22 mouse cellular contexts compared by ENCODE assay signal in genomic region chr1:90845206-90845605, GRCm38 (mm10). TPM values are rescaled to one million over a fixed set of nuclear protein-coding genes. Genes with fewer than 3 reads are reported as not detected.
DNase-seq lines count a peak whose midpoint lies in the region; ATAC-seq and TF ChIP-seq lines count a peak whose summit lies in the region.
"Had no signal": no experiment of that assay in that cellular context is flagged by ENCODE, and none has a peak within 500 bp of the region (broad histone marks: within the 10 kb centered on the region; RNA-seq: fewer than 3 reads in every experiment).

No protein-coding gene starts in this region.

- TF ChIP-seq CTCF in forebrain, postnatal 0 days (IDR thresholded peaks at IDR 0.05; ENCODE audit: low read depth): no peak
- TF ChIP-seq CTCF in brain, embryonic 14.5 days (IDR thresholded peaks at IDR 0.05; ENCODE audit: borderline replicate concordance, extremely low read depth, insufficient read depth, insufficient read length): no peak

- H3K36me3 ChIP-seq in forebrain, embryonic 14.5 days (ENCODE audit: control insufficient read depth, insufficient read depth, low read length): no peaks in the 10 kb centered on the region
- H3K36me3 ChIP-seq in forebrain, postnatal 0 days (ENCODE audit: insufficient read depth): no peaks in the 10 kb centered on the region
- H3K36me3 ChIP-seq in embryonic facial prominence, embryonic 14.5 days (ENCODE audit: control insufficient read depth, insufficient read depth, low read length): no peaks in the 10 kb centered on the region
- no peaks in the 10 kb centered on the region for H3K36me3 ChIP-seq in limb, embryonic 15.5 days
- H3K36me3 ChIP-seq: embryonic facial prominence, embryonic 12.5 days; forebrain, embryonic 10.5 days; forebrain, embryonic 12.5 days; forebrain, embryonic 15.5 days had no signal

- H3K4me3 ChIP-seq in forebrain, embryonic 14.5 days (ENCODE audit: low read depth, low read length): no peak overlapping the region
- H3K4me3 ChIP-seq in forebrain, postnatal 0 days (ENCODE audit: low read depth, low read length): no peak overlapping the region
- no peak overlapping the region for H3K4me3 ChIP-seq in embryonic facial prominence, embryonic 14.5 days (ENCODE audit: low read depth, low read length)
- no peak overlapping the region for H3K4me3 ChIP-seq in limb, embryonic 15.5 days
- H3K4me3 ChIP-seq: embryonic facial prominence, embryonic 12.5 days; erythroblast, embryonic 14.5 days; forebrain, embryonic 10.5 days; forebrain, embryonic 12.5 days; forebrain, embryonic 15.5 days had no signal

- DNase-seq in forebrain, embryonic 14.5 days (ENCODE audit: low spot score): peak; percentile 41
- DNase-seq in forebrain, postnatal 0 days: no peak
- DNase-seq in brain, embryonic 14.5 days (ENCODE audit: low read depth): peak; percentile 61
- peak; percentile 73 for DNase-seq in embryonic facial prominence, embryonic 14.5 days (ENCODE audit: low spot score)
- DNase-seq in heart, postnatal 36 days: no peak
- no peak for DNase-seq in embryo, embryonic 10 days (ENCODE audit: low spot score)
- DNase-seq: adrenal gland, adult 2 months; adrenal gland, postnatal 10 days; adrenal gland, postnatal 25 days; cerebellum, adult 11-12 months; cerebellum, adult 2 months; cerebellum, adult 9-10 months; cerebellum, postnatal 10 days; cerebellum, postnatal 25 days; embryo, embryonic 11 days had no signal

- no peak for TF ChIP-seq POLR2A in brain, embryonic 14.5 days (IDR thresholded peaks at IDR 0.05; ENCODE audit: borderline replicate concordance, extremely low read depth, insufficient read depth, insufficient read length, poor library complexity, severe bottlenecking)

- H3K4me1 ChIP-seq in forebrain, embryonic 14.5 days (ENCODE audit: control insufficient read depth, insufficient read depth, low read length): no peaks in the 10 kb centered on the region; the same call in 1 of the 2 replicates
- no peaks in the 10 kb centered on the region; the same call in 1 of the 2 replicates for H3K4me1 ChIP-seq in forebrain, postnatal 0 days (ENCODE audit: insufficient read depth)
- H3K4me1 ChIP-seq in embryonic facial prominence, embryonic 14.5 days (ENCODE audit: control insufficient read depth, insufficient read depth, low read length): peaks cover 33% of the 10 kb centered on the region
- H3K4me1 ChIP-seq in limb, embryonic 15.5 days: peaks cover 38% of the 10 kb centered on the region

- intact Hi-C loops in heart, postnatal 36 days (cut with DNase I): no loop called here

- ATAC-seq in forebrain, embryonic 14.5 days: no peak
- ATAC-seq in forebrain, postnatal 0 days: no peak
- ATAC-seq in embryonic facial prominence, embryonic 14.5 days (ENCODE audit: low read depth): no peak
- no peak for ATAC-seq in limb, embryonic 15.5 days (ENCODE audit: insufficient number of reproducible peaks, low FRiP score, low TSS enrichment, low read depth)
- ATAC-seq: forebrain, embryonic 15.5 days had no signal

- no peaks in the 10 kb centered on the region for H3K9me3 ChIP-seq in forebrain, embryonic 14.5 days (replicated peaks; ENCODE audit: control insufficient read depth, low read length)
- H3K9me3 ChIP-seq in forebrain, postnatal 0 days (ENCODE audit: low read length): no peaks in the 10 kb centered on the region
- no peaks in the 10 kb centered on the region for H3K9me3 ChIP-seq in embryonic facial prominence, embryonic 14.5 days (ENCODE audit: control insufficient read depth, low read length)
- H3K9me3 ChIP-seq in limb, embryonic 15.5 days: no peaks in the 10 kb centered on the region
- H3K9me3 ChIP-seq: embryonic facial prominence, embryonic 12.5 days; forebrain, embryonic 10.5 days; forebrain, embryonic 12.5 days; forebrain, embryonic 15.5 days had no signal

- no peaks in the 10 kb centered on the region for H3K27me3 ChIP-seq in forebrain, embryonic 14.5 days (replicated peaks; ENCODE audit: control insufficient read depth, insufficient read depth, low read length)
- no peaks in the 10 kb centered on the region for H3K27me3 ChIP-seq in forebrain, postnatal 0 days (ENCODE audit: insufficient read depth, low read length)
- H3K27me3 ChIP-seq in embryonic facial prominence, embryonic 14.5 days (replicated peaks; ENCODE audit: control insufficient read depth, insufficient read depth, low read length): no peaks in the 10 kb centered on the region
- H3K27me3 ChIP-seq in limb, embryonic 15.5 days: no peaks in the 10 kb centered on the region; the same call in 1 of the 2 replicates
- H3K27me3 ChIP-seq: embryonic facial prominence, embryonic 12.5 days; forebrain, embryonic 12.5 days; forebrain, embryonic 15.5 days had no signal

- no peak overlapping the region for H3K4me2 ChIP-seq in forebrain, embryonic 14.5 days (ENCODE audit: low read length)
- no peak overlapping the region for H3K4me2 ChIP-seq in forebrain, postnatal 0 days (ENCODE audit: low read depth)
- no peak overlapping the region for H3K4me2 ChIP-seq in embryonic facial prominence, embryonic 14.5 days (ENCODE audit: low read depth, low read length)
- H3K4me2 ChIP-seq in limb, embryonic 15.5 days: no peak overlapping the region
- H3K4me2 ChIP-seq: embryonic facial prominence, embryonic 12.5 days; forebrain, embryonic 12.5 days; forebrain, embryonic 15.5 days had no signal

- H3K9ac ChIP-seq in forebrain, embryonic 14.5 days (ENCODE audit: low read length): no peak overlapping the region
- H3K9ac ChIP-seq in forebrain, postnatal 0 days: no peak overlapping the region
- H3K9ac ChIP-seq in embryonic facial prominence, embryonic 14.5 days (ENCODE audit: low read depth, low read length): no peak overlapping the region
- no peak overlapping the region for H3K9ac ChIP-seq in limb, embryonic 15.5 days
- H3K9ac ChIP-seq: embryonic facial prominence, embryonic 12.5 days; forebrain, embryonic 12.5 days; forebrain, embryonic 15.5 days had no signal

- WGBS in forebrain, embryonic 14.5 days: 15% methylated on average over 10 of the region's 10 CpGs
- 22% methylated on average over 10 of the region's 10 CpGs for WGBS in forebrain, postnatal 0 days
- 52% methylated on average over 10 of the region's 10 CpGs for WGBS in embryonic facial prominence, embryonic 14.5 days
- WGBS in limb, embryonic 15.5 days: 48% methylated on average over 10 of the region's 10 CpGs

- H3K27ac ChIP-seq in forebrain, embryonic 14.5 days (ENCODE audit: low read depth, low read length): no peak overlapping the region
- H3K27ac ChIP-seq in forebrain, postnatal 0 days (ENCODE audit: low read depth, low read length): no peak overlapping the region
- H3K27ac ChIP-seq in embryonic facial prominence, embryonic 14.5 days (replicated peaks; ENCODE audit: low read depth, low read length): peak overlapping the region; percentile 35; the same call in 1 of the 2 replicates
- H3K27ac ChIP-seq in limb, embryonic 15.5 days: peak overlapping the region; percentile 57; the same call in 1 of the 2 replicates
- H3K27ac ChIP-seq: forebrain, embryonic 10.5 days; forebrain, embryonic 12.5 days; forebrain, embryonic 15.5 days had no signal

RNA-seq across cellular contexts. Expression of gene Col6a3, which starts 1.4 kb away (rescaled TPM):
- polyA plus RNA-seq in forebrain, embryonic 14.5 days (2014; fragmentation: Nextera tagmentation; extraction: Ambion mirVana): 2.9 and 5.5 TPM in 2 replicates
- total RNA-seq in forebrain, postnatal 0 days (2014; rRNA removed): 12.2 and 34.1 TPM in 2 replicates
- polyA plus RNA-seq in forebrain, postnatal 0 days (2015; fragmentation: Nextera tagmentation; extraction: Ambion mirVana): 2.5 and 3.2 TPM in 2 replicates
- polyA plus RNA-seq in brain, embryonic 14.5 days (2012; rRNA removed): 14.9 and 22.3 TPM in 2 replicates
- 262 and 324 TPM in 2 replicates for polyA plus RNA-seq in embryonic facial prominence, embryonic 14.5 days (2014; fragmentation: Nextera tagmentation; extraction: Ambion mirVana)
- polyA plus RNA-seq in limb, embryonic 15.5 days (2015; fragmentation: Nextera tagmentation; extraction: Ambion mirVana): 183 and 219 TPM in 2 replicates
- total RNA-seq in heart, postnatal 36 days (2021): 10 to 100 TPM; 42.3 to 50.9 TPM
- total RNA-seq: MEL had no signal

Comparison
In these comparisons a context has a peak if more than half of its experiments do, and no peak if none do; other contexts are left out.
1. DNase-seq: peak in forebrain, embryonic 14.5 days (single experiment), brain, embryonic 14.5 days (single experiment) and embryonic facial prominence, embryonic 14.5 days (single experiment); none in forebrain, postnatal 0 days (single experiment), heart, postnatal 36 days (0 of 2) and embryo, embryonic 10 days (single experiment).
2. H3K27ac ChIP-seq: peak in embryonic facial prominence, embryonic 14.5 days (single experiment) and limb, embryonic 15.5 days (single experiment); none in forebrain, embryonic 14.5 days (single experiment) and forebrain, postnatal 0 days (single experiment).